Mouse (Mus musculus): ENCODE data around the gene Lrfn4. TPM values are rescaled to one million over a fixed set of nuclear protein-coding genes. Genes with fewer than 3 reads are reported as not detected.
"Not testable (repeated sequence)": the region's sequence is repeated elsewhere in the genome, so short reads cannot be mapped to it uniquely, and the experiment has no call there.

Lrfn4 gene
- total RNA-seq, 2 experiments from 2014 or later, result 11.4 to 13.0 TPM

DNA sequence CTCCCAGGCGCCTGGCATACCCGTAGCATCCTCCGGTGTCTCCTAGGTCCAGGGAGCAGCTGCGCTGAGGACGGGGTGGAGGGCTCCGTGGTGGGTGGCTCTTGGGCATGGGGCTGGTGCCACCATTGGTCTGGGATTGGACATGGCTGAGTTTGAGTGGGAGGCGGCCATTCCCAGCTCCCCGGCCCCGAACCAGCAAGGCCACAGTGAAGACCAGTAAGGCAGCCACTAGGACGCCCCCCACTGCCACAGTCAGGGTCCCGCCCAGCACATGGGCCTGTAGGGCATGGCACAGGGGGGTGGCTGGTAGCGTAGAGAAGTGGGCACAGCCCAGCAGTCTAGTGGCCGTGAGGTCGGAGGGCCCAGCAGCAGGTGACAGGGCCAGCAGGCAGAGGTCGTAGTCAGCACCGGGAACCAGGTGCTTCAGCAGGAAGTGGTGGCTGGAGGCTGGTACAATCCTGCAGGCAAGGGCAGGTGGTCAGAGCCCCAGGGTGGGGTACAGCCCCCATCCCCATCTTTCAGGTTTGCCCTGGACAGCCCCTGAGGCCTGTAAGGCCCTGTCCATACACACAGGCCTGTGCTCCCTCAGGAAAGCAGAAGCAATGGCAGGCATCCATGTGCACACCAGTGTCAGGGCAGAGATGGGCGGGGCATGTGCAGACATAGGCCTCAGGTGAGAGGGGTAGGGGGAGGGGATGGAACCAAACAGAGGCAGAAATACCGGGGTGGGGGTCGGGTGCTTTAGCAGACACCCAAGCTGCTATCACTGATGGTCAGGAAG, 3.1 kb downstream of the Lrfn4 start:
- DNase-seq (ENCODE audit: low spot score in 2 of 2), result no peak

DNA sequence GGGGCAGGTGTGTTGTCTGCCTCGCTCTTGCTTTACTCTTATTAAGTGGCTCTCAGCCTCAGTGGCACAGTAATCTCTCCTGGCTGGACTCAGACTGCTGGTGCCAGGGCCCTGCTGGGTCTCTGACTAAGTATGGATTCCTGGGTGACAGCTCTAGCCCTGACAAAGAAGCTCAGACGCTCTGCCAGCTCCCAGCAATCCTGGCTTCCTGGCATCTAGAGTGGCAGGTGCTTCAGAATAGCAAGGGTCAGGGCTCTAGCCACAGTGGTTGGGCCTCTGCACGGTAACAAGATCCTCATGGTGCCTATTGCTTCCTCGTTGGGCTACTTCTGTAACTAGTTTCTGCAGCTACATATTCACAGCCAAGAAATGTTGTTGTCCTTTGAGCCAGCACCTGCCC, 5.4 kb downstream of the Lrfn4 start:
- no peak for DNase-seq (ENCODE audit: low spot score in 2 of 2)

DNA sequence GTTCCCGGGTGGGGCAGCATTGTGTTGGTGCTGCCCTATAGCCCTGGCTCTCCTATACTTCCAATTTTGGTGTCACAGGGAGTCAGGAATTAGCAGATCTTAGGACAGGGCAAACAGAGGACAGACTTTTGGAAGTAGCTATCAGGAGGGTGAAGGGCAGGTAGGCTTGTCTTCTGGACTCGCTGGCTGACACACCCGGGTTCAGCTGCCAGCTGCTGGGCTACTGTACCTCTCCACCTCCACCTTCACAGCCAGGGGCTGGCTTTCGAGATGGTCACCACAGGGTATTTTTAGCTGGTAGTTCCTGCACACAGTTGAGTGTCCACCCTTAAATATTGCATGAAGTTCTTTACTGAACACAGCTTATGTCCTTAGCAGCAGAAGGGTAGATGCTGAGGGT, 7.0 kb downstream of the Lrfn4 start:
- no peak for DNase-seq (ENCODE audit: low spot score in 2 of 2)

DNA sequence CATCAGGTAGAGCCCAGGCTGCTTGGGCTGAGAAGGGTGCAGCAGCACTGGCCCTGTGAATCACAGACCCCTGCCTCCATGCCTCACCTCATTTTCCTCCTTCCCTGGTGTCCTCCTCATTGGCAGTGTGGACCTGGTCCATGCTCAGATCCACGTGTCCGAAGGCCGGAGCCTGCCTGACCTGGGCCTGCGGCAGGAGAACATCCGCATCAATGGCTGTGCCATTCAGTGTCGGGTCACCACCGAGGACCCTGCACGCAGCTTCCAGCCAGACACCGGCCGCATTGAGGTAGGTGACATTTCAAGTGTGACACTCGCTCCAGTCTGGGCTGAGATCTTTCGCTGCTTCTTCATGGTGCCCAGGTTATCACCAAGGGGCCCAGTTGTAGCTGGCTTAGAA, 8.1 kb downstream of the Lrfn4 start:
- DNase-seq (ENCODE audit: low spot score in 2 of 2), result no peak

DNA sequence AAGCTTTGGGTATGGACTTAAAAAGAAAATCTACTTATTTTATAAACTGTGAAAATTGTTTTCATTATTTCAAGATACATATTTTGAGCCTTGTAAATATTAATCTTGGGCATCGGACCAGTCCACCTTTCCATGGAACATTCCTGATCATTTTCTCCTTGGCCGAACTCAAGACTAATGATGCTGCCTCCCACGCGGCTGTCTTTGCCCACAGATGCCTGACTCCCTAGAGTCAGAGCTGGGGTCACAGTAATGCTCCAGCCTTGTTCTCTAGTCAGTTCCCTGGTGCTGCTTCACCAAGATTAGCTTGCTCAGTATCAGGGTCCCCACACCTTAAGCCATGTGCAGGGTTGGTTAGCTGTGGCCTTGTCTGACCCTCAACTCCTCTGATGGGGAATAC, 9.8 kb downstream of the Lrfn4 start:
- DNase-seq (ENCODE audit: low spot score in 2 of 2), result no peak

DNA sequence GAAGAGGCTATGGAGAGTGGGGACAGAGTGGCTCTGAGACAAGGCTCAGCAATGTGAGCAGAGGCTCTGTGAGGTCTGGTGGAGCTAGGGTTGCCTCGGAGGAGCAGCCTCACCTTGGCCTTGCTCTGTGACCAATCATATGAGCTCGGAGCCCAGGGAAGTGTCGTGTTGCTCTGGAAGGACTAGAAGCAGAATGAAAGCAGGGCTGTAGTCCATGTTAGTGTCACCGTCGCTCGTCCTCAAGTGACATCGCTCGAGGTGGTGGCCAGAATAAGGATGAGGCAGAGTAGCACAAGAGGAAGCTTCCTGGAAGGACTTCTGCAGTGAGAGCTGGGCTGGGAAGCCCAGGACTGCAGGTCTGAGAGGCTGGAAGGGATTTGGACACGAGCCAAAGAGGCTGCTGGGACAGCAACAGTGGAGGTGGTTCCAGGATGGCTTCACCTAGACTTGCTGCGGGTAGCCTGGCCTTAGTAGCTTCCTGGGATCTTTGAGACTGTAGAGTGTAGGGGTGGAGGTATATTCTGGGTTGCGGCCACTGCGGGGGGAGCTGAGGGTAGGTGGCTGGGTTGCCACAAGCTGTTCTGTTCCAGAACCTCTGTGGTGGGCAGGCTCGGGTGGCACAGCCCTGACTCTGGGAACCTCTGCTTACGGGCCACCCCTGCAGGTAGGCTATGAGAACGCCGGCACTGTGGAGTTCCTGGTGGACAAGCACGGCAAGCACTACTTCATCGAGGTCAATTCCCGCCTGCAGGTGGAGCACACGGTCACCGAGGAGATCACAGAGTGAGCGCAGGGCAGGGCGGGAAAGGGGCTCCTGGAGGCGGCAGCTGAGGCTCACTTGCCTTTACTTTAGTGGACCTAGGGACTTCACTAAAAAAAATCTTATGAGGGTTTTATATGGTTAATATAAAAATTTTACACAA, 11.4 kb downstream of the Lrfn4 start:
- no peak for DNase-seq (ENCODE audit: low spot score in 2 of 2)

DNA sequence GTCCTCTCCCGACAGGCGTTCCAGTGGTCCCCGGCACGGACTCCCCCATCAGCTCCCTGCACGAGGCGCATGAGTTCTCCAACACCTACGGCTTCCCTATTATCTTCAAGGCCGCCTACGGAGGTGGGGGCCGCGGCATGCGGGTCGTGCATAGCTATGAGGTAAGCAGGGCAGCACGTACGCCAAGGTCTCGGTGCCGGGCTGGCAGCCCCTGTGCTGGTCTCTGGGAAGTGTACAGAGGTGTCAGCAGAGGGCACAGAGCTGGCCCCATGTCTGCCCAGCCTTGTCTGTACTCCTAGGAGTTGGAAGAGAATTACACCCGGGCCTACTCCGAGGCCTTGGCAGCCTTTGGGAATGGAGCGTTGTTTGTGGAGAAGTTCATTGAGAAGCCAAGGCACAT, 13.0 kb downstream of the Lrfn4 start:
- no peak for DNase-seq (ENCODE audit: low spot score in 2 of 2)

DNA sequence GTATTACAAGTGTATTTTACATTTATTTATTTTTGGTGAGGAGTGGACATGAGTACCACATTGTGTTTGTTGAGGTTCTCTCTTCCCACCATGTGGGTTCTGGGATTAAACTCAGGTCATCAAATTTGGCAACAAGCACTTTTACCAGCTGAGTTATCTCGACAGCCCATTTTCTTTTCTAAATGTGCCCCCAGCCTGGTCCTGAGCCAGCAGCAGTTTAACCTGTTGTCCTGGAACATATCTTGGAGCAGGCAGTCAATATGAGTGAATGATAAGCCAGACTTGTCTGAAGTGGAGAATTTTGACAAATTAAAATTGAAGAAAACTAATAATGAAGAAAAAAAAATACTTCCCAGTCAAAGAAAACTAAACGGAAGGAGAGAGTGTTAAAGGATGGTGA, 19.4 kb downstream of the Lrfn4 start:
- no peak for DNase-seq (ENCODE audit: low spot score in 2 of 2)

DNA sequence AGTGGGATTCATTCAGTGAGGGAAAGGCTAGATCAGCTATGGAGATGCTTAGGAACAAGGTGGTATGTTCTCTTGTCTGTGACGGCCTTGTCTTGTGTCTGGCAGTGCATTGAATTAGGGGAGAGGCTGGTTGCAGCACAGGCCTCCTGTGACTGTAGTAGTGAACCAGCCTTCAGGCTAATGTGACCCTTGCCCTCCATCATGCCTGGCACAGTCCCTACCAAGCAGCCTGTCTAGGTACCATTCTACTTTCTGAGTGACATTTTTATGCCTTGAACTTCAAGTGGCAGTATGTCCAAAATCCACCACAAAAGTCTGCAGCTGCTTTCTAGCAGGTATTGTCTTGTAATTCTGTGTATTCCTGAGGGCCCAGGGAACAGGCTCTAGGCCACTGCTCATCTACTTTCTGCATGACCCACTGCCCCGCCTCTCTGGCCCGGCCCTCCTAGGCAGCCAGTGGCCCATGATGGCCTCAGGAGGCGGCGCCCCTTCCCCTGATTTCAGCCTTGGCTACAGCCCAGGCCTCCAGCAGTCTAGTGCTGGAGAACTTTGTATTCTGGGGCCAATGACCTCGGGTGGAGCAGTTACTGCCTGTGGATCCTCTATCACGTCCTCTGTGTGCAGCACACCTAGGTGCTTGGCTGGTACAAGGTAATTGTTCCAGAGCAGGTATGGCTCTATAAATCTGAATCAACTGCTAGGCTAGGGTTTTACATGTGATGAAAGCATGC, 21.5 kb downstream of the Lrfn4 start:
- no peak for DNase-seq (ENCODE audit: low spot score in 2 of 2)

DNA sequence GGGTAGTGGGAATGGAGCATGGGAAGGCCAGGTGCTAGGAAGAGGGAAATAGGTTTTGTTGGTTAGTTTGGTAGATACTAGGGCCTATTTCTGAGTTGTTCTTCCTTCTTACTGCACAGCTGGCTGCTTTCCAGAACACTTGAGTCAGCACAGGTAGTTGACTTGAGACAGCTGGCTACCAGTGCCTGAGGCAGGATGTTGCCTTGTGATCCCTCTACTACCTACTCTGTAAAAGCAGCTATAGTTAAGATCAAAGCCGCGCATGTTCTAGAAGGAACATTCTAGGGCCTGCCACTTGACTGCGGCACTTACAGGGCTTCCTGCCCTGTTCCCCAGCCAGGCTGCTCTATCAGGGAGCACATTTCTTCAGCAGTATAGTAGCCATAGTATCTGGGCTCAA, 25.4 kb downstream of the Lrfn4 start:
- DNase-seq (ENCODE audit: low spot score in 2 of 2), result no peak

DNA sequence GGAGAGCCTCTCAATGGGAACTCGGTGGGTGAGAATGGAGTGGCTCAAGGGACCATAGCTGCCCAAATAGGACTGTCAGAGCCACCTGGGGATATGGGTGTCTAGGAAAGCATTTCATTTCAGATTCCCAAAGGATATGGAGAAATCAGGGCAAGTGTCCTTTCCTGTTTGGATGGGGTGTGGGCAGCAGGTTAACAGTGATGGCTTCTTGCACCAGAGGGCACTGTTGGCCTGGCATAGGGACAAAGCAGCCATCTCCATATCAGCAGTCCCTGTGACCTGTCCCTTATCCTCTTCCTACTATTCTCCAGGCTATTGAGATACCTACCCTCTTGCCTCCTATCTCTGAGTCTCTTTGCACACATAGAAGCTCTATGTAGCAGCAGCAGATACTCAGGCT, 26.4 kb downstream of the Lrfn4 start:
- DNase-seq (ENCODE audit: low spot score in 2 of 2), result no peak

DNA sequence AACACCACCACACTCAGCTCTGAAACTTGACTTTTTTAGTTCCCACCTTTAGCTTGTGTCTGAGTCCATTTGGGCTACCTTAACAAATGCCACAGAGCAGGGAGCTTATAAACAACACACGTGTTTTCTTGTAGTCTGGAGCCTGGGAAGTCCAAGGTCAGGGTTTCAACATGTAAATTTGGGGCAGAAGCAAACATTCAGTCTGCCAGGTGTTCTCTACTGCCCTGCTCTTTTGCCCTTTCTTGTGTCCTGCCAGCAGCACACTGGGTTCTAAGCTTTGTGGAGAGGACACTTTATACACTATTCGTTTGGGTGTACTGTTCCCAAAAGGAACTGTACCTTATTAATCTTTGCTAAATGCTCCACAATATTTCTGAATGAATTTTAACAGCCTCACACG, 27.0 kb downstream of the Lrfn4 start:
- no peak for DNase-seq (ENCODE audit: low spot score in 2 of 2)

DNA sequence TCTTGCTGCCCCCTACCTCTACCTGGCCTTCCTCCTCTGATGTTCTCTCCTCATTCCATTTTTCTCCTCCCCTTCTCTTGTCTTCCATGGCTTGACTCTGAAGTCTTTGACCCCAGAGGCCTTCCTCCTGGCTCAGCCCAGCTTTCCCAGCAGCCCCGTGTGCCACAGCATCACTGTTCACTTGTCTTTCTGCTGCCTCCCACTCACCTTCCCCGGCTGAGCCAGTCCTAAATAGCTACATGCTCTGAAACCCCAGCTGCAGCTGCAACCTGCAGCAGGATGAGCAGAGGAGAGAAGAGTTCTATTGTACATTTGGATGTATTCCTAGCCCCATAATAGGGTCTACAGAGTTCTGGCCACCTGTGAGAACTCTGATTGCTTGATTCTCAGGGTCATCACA, 28.0 kb downstream of the Lrfn4 start:
- no peak for DNase-seq (ENCODE audit: low spot score in 2 of 2)

DNA sequence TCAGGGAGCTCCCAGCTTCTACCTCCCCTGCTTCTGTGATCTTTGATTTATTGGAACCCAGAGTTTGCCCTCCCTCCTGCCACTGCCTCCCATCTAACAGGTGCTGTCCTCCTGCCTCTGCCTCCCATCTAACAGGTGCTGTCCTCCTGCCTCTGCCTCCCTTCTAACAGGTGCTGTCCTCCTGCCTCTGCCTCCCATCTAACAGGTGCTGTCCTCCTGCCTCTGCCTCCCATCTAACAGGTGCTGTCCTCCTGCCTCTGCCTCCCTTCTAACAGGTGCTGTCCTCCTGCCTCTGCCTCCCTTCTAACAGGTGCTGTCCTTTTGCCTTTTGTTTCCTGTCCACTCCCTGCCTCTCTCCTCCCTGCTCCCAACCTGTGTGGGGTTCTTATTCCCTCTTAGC, 28.7 kb downstream of the Lrfn4 start:
- DNase-seq (ENCODE audit: low spot score in 2 of 2), result not testable (repeated sequence)

DNA sequence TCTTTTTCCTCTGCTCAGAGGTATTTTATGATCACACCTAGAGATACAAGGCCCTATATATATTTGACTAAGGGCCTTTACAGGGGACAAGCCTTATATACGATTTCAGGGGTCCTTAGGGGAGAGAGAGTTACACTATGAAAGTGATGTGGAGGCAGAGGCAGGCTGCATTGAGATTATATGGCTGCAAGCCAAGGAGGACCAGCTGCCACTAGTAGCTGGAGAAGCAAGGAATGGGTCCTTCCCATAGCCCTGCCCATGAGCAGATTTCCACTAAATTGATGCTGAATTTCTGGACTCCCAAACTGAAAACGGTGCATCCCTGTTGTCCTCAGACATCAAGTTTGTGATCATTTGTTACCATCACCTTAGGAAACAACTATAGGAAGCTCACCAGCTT, 31.6 kb downstream of the Lrfn4 start:
- DNase-seq (ENCODE audit: low spot score in 2 of 2), result no peak

DNA sequence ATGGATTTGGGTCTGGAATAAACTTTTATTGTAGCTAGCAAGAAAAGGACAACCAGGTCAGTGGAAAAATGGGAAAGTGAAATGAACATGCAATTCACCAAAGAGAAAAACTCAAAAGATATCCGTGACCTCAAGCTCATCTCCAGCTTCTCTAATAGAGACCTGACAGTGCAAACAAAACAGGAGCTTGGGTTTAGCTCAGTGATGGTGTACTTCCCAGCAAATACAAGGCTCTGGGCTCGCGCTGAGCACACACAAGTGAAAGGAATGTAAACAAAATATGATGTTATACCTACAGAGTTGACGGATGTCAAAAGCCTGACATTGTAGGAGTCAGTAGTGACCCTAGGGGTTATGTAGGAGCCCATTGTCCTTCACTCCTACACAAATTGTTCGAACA, 36.2 kb downstream of the Lrfn4 start:
- DNase-seq (ENCODE audit: low spot score in 2 of 2), result no peak

DNA sequence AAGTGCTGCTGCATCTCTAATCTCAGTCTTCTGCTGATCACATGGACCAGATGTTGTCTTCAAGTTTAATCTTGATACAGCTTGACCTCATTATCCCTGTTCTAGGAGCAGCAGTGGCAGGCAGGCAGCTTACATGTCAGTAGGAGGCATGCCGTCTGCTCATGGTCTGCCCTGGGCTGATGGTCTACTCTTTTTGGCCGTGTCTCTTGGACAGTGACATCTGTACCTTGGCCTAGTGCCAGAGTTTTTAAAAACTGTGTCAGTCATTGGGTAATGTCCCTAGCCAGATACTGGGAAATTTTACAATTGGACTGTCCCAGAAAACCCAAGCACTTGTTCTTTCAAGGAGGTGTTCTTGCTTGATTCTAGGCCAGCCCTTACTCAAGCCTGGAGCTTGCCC, 36.7 kb downstream of the Lrfn4 start:
- no peak for DNase-seq (ENCODE audit: low spot score in 2 of 2)

DNA sequence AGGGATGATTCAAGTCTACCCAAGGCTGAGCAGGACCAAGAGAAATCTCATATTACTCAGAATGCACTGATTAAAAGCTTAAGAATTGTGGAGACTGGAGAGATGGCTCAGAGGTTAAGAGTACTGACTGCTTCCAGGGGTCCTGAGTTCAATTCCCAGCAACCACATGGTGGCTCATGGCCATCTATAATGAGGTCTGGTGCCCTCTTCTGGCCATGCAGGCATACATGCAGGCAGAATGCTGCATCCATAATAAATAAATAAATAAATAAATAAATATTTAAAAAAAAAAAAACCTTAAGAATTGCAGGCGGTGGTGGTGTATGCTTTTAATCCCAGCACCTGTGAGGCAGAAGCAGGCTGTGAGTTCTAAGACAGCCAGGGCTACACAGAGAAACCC, 42.2 kb downstream of the Lrfn4 start:
- no peak for DNase-seq (ENCODE audit: low spot score in 2 of 2)

DNA sequence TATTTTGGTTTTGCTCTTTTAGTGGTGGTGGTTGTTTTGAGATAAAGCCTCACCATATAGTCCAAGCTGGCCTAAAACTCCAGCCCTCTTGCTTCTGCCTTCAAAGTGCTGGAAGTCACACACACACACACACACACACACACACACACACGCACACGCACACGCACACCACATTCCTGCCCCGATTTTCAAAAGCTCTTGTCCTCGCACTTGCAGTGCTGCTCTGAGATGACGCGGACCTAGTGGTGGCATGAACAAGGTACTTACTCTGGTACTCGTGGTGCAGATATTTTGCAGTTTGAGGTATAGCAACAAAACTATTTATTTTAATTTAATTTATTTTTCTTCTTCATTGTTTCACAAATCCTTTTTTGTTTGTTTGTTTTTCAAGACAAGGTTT, 43.0 kb downstream of the Lrfn4 start:
- DNase-seq (ENCODE audit: low spot score in 2 of 2), result no peak

DNA sequence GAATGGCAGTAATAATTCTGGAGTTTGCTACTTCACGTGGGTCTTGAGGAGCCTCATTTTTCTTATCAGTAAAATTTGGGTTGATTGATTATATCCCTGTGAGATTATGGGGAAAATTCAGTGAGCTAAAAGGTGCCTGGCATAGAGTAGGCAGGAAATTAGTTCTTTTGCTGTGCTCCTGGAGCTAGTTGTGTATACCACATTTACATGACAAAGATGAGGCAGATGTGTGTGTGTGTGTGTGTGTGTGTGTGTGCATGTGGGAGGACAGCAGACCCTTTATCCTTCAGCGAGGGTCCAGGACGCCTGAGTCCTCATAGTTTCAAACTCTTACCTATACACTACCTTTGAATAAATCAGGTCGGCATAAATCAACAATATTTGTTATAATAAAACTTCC, 43.4 kb downstream of the Lrfn4 start:
- DNase-seq (ENCODE audit: low spot score in 2 of 2), result no peak

DNA sequence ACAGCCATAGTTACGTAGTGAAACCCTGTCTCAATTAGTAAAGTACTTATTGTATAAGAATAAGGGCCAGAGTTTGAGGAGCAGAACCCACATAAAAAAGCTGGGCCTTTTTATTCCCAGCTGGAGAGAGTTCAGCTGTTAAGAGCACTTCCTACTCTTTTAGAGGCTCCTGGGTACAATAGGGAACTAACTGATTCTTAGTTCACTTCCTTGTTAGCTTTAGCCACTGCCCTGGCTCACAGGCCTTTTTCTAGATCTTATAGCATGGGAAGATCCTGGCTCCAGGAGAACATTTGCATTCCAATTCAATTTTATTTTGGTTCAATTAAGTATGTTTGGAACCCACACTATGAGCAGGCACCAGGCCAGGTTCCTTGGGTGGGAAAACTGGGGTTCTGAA, 43.8 kb downstream of the Lrfn4 start:
- no peak for DNase-seq (ENCODE audit: low spot score in 2 of 2)

DNA sequence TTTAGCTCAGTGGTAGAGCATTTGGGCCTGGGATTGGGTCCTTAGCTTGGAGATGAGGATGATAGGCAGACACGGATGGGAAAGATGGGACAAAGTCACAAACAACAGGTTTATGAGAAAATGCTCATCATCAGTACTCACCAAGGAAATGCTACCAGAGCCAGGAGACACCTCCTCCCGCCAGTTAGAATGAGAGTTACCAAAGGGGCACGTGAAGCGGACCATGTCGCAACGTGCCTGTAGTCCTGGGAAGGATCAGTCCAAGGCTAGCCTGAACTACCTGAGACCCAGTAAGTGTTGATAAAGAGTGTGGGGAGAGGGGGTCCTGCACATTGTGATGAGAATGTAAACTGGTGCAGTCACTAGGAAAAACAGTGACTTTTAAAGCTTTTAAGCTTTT, 44.7 kb downstream of the Lrfn4 start:
- no peak for DNase-seq (ENCODE audit: low spot score in 2 of 2)

All from gastrocnemius, postnatal 4 days (tissue).